Mouse (Mus musculus) thymus, adult 2 months (tissue): Measurements from ENCODE around the gene Coq8a. TPM values are rescaled to one million over a fixed set of nuclear protein-coding genes. Genes with fewer than 3 reads are reported as not detected.

Experiments
- DNase-seq: peaks from one replicate; pipeline ENCODE4 v3.0.0; 2021
- H3K27ac ChIP-seq: fragments of 200-500 bp; 2 replicates; pipeline ENCODE4 v1.5.1; 2012; ENCODE audit warnings: low read length, control low read depth; ENCODE audit not compliant: control insufficient read depth, insufficient read depth
- H3K27me3 ChIP-seq: fragments of 200-500 bp; 2 replicates; pipeline ENCODE4 v1.6.1; 2012; ENCODE audit warnings: mild to moderate bottlenecking, low read length, moderate library complexity, mixed read lengths; ENCODE audit not compliant: control insufficient read depth, insufficient read depth
- H3K36me3 ChIP-seq: fragments of 200-500 bp; 2 replicates; pipeline ENCODE4 v1.6.1; 2012; ENCODE audit warnings: mild to moderate bottlenecking, low read length, moderate library complexity; ENCODE audit not compliant: control insufficient read depth, insufficient read depth
- H3K4me1 ChIP-seq: fragments of 200-500 bp; replicated peaks from 2 replicates; pipeline ENCODE4 v1.6.1; 2012; ENCODE audit warnings: low read length; ENCODE audit not compliant: control insufficient read depth, insufficient read depth
- H3K4me3 ChIP-seq: fragments of 200-500 bp; 2 replicates; pipeline ENCODE4 v1.5.1; 2012; ENCODE audit warnings: mild to moderate bottlenecking, low read length, control low read depth, moderate library complexity; ENCODE audit not compliant: control insufficient read depth, insufficient read depth
- CTCF ChIP-seq: fragments of 200-500 bp; IDR thresholded peaks from 2 replicates; pipeline ENCODE4 v1.5.1; 2012; ENCODE audit warnings: mild to moderate bottlenecking, control low read depth, low read length, moderate library complexity, borderline replicate concordance; ENCODE audit not compliant: control insufficient read depth, poor library complexity, insufficient read depth; ENCODE audit errors: extremely low read depth
- POLR2A ChIP-seq: fragments of 200-500 bp; IDR thresholded peaks from 2 replicates; pipeline ENCODE4 v1.6.1; 2012; ENCODE audit warnings: mild to moderate bottlenecking, low read length, control low read depth, moderate library complexity; ENCODE audit not compliant: control insufficient read depth, poor library complexity, insufficient read depth; ENCODE audit errors: extremely low read depth
- WGBS: fragments of 180-500 bp; shearing (Covaris S2); methylation state at CpG from one replicate; pipeline ENCODE4 v1.1.7; 2018; 5-methylcytosine and 5-hydroxymethylcytosine counted together
- polyA plus RNA-seq: library from polyadenylated mRNA; depleted of rRNA; stranded (reverse); fragments of >200 nt; gene quantifications from 2 replicates; pipeline ENCODE4 v1.2.3, GENCODE M21; 2012

The Coq8a gene
- polyA plus RNA-seq, 1 experiment: 51.0 TPM

DNA sequence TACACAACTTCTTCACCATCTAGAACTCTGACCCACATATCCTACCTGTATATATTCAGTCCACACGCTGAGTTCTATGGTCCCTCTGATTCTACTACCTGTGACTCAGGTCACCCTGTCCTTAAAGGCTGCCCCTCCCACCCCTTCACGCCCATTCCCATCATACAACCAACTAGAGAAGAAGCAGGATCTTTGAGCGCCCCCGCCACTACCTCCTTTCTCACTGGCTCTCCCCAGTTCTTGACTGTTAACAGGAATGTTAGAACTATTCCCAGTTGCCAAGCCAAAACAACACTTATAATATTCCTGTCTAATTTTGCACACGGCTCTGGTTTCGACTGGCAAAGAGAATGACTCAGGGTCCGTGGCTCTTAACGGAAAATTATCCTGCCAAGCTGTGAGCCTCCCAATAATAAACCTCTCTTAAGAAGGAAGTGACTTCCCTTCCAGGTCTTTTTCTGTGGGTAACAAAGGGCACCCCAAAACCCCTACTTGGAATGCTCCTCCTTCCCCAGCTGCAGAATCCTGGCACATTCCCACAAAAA is 5.9 kb downstream of the Coq8a start:
- H3K27ac ChIP-seq: no peak overlapping the region
- 88% methylated on average over 8 of the region's 8 CpGs for WGBS
- DNase-seq: no peak

DNA sequence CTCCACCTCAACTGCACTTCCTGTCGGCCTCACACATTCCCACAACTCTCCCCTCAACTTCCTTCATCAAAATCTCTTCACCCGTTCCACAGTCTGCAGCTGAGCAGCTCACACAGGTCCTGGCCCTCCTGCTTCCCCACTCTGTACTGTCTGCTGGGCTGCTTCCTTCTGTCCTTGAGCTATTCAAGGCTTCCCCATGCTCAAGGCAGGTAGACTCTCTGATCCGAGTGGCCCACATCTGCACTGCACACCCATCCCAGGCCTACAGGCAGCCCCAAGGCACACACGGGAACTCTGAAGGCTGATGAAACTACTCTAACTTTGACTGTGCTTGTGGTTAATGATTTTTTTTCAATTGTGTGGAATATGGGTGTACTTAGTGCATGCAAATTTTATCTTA is 6.5 kb downstream of the Coq8a start:
- no peak for TF ChIP-seq CTCF
- TF ChIP-seq POLR2A: no peak
- DNase-seq: no peak
- H3K36me3 ChIP-seq: no peaks in the 10 kb centered on the region
- no peak overlapping the region for H3K4me3 ChIP-seq
- no peaks in the 10 kb centered on the region for H3K27me3 ChIP-seq
- peaks cover 16% of the 10 kb centered on the region for H3K4me1 ChIP-seq
- WGBS: 10% methylated on average over 4 of the region's 4 CpGs
- no peak overlapping the region for H3K27ac ChIP-seq

More for the DNA sequence above, 5.9 kb downstream of the Coq8a start:
- Histone ChIP-seq H3K4me3 (no peak overlapping the region), H3K36me3 (no peaks in the 10 kb centered on the region), H3K27me3 (no peaks in the 10 kb centered on the region), H3K4me1 (peaks cover 16% of the 10 kb centered on the region)
- TF ChIP-seq POLR2A: no peak
- TF ChIP-seq CTCF: no peak

DNA sequence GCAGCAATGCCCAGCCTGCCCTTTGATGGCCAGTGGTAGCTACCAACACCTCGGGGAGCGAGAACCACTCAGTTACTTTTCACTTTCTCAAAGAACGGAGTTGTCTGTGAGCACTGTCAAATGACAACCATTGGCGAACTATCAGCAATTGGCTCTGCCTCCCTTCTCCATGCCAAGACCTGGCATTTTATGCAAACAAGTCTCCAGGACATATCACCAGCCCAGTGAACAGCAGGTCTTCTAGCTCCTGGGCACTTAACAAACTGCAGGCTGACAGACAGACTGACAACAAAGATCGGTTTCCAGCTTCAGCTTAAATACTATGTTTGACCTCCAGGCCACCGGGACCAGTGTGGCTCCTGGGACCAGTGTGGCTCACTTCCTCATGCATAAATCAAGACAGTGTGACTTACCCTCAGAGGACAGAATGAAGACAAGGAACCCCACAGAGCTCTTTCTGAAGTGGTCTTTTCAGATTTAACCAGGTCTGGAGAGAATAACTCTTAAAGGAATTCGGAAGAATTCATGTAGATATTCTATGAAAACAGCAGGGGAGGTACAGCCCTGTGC is 7.7 kb downstream of the Coq8a start:
- TF ChIP-seq POLR2A (no peak), CTCF (no peak)
- Histone ChIP-seq H3K4me1 (peaks cover 16% of the 10 kb centered on the region), H3K27ac (no peak overlapping the region), H3K27me3 (no peaks in the 10 kb centered on the region), H3K36me3 (no peaks in the 10 kb centered on the region), H3K4me3 (no peak overlapping the region)
- 64% methylated on average over 7 of the region's 7 CpGs for WGBS
- no peak for DNase-seq

DNA sequence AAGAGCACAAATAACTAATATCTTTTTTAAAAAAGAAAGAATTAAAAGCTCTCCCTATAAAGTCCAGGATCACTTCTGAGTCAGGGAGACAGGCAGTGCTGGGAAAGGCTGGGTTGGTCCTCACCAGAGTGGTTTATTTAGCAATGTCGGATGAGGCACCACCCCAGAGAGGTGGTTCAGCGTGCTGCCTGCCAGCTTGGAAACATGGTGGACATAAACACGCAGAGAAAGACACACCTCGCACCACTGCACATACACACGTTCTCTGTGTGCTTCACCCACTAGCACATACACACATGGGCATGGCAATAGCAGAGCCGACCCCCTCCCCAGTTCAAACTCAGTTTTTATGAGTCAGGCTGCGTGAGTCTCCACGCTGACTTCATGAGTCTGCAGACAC is 8.3 kb downstream of the Coq8a start:
- H3K4me3 ChIP-seq: no peak overlapping the region
- H3K27me3 ChIP-seq: no peaks in the 10 kb centered on the region
- H3K27ac ChIP-seq: no peak overlapping the region
- H3K4me1 ChIP-seq: peaks cover 12% of the 10 kb centered on the region
- H3K36me3 ChIP-seq: no peaks in the 10 kb centered on the region
- no peak for TF ChIP-seq CTCF
- no peak for TF ChIP-seq POLR2A
- 96% methylated on average over 8 of the region's 8 CpGs for WGBS
- no peak for DNase-seq

DNA sequence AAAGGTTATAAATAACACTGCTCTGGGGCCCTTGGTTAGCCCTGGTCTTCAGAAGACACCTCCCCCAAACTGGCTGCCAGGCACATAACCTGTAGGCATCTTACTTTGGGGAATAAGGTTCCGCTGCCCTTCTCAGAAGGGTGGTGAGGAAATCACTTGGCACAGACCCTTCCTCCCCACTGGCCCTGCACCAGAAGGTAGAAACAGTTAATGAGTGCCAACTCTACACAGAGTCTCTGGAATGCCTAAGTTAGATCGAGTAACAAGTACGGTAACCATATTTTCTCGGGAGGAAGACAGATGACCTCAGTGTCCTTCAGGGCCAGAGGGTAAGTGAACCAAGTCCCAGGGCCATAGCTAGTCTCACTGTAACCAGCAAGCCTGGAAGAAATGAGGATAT is 10.5 kb downstream of the Coq8a start:
- DNase-seq: no peak
- no peak overlapping the region for H3K4me3 ChIP-seq
- no peak overlapping the region for H3K27ac ChIP-seq
- H3K27me3 ChIP-seq: no peaks in the 10 kb centered on the region
- H3K4me1 ChIP-seq: peaks cover 6% of the 10 kb centered on the region
- 96% methylated on average over 4 of the region's 4 CpGs for WGBS
- H3K36me3 ChIP-seq: no peaks in the 10 kb centered on the region
- TF ChIP-seq CTCF (no peak), POLR2A (no peak)

DNA sequence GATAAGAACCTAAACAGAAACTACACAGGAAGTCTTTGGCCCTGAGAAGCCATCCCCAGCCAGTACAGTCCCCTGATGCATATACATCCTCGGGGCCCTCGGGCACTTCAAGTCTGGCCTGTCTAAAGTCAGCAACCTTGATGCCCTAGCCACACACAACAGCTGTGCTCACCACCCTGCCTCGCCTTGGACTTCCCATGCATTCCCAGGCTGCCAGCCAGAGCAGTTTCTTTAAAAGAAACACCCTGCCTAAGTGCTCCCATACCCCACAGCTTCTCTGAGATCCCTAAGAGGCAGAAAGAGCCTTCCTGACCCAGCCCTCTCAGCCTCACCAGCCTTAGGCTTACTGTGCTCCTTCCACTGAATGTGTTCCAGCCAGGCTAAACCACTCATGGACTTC is 13.0 kb downstream of the Coq8a start:
- H3K27ac ChIP-seq: no peak overlapping the region
- no peaks in the 10 kb centered on the region for H3K36me3 ChIP-seq
- no peaks in the 10 kb centered on the region for H3K27me3 ChIP-seq
- no peak overlapping the region for H3K4me3 ChIP-seq
- no peak for DNase-seq
- no peak for TF ChIP-seq POLR2A
- TF ChIP-seq CTCF: no peak
- 95% methylated on average over 3 of the region's 3 CpGs for WGBS
- no peaks in the 10 kb centered on the region for H3K4me1 ChIP-seq

DNA sequence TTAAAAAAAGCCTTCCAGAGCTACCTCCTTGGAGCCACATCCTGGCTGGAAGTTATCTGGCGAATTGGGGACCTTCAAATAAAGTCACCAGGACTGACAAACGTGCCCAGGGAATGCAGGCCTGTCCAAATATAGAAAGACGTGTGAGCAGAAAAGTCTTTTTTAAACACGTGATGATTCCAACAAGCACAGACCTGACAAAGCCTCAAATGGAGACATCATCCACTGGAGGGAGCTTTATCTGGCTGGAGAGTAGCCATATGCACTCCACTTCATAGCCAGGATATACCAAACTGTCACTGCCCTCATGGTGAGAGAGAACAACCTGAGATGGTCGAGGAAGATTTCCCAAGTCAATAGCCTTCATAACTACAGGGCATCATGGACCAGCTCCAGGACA is 13.5 kb downstream of the Coq8a start:
- Histone ChIP-seq H3K4me3 (no peak overlapping the region), H3K27me3 (no peaks in the 10 kb centered on the region), H3K36me3 (no peaks in the 10 kb centered on the region), H3K4me1 (no peaks in the 10 kb centered on the region), H3K27ac (no peak overlapping the region)
- WGBS: 83% methylated on average over 5 of the region's 5 CpGs
- DNase-seq: no peak
- TF ChIP-seq CTCF (no peak), POLR2A (no peak)
